Mouse (Mus musculus) neural tube, embryonic 10.5 days (tissue): ENCODE data around the gene Sptbn4.
A peak's percentile ranks its signal among the peaks of the same experiment; 100 is the strongest.

Source experiments
- DNase-seq: peaks from one replicate; pipeline ENCODE4 v3.0.0-alpha.2; 2017; ENCODE audit warnings: low spot score; ENCODE audit errors: extremely low spot score

Sptbn4 gene

GRCm38 (mm10) chr7:27327500-27327899 lies 120.0 kb downstream of the Sptbn4 start:
- DNase-seq, result no peak

- DNase-seq, result no peak
Observed at GRCm38 (mm10) chr7:27326101-27326880, 121.2 kb downstream of the Sptbn4 start.

- DNase-seq, result peak; percentile 56
Observed at GRCm38 (mm10) chr7:27325697-27326096, 121.8 kb downstream of the Sptbn4 start.

- no peak for DNase-seq
Observed at GRCm38 (mm10) chr7:27324928-27325327, 122.6 kb downstream of the Sptbn4 start.

GRCm38 (mm10) chr7:27324161-27324560 lies 123.3 kb downstream of the Sptbn4 start:
- no peak for DNase-seq

GRCm38 (mm10) chr7:27323001-27323400 lies 124.5 kb downstream of the Sptbn4 start:
- DNase-seq, result no peak

GRCm38 (mm10) chr7:27322291-27322690 lies 125.2 kb downstream of the Sptbn4 start:
- DNase-seq, result no peak

GRCm38 (mm10) chr7:27319411-27319810 lies 128.1 kb downstream of the Sptbn4 start:
- no peak for DNase-seq

GRCm38 (mm10) chr7:27315958-27316357 lies 131.5 kb downstream of the Sptbn4 start:
- no peak for DNase-seq

GRCm38 (mm10) chr7:27314393-27314792 lies 133.1 kb downstream of the Sptbn4 start:
- DNase-seq, result no peak

GRCm38 (mm10) chr7:27311651-27312284 lies 135.7 kb downstream of the Sptbn4 start:
- no peak for DNase-seq

GRCm38 (mm10) chr7:27310996-27311535 lies 136.4 kb downstream of the Sptbn4 start:
- DNase-seq, result no peak

- no peak for DNase-seq
Observed at GRCm38 (mm10) chr7:27310306-27310705, 137.2 kb downstream of the Sptbn4 start.

GRCm38 (mm10) chr7:27309832-27310231 lies 137.7 kb downstream of the Sptbn4 start:
- DNase-seq, result no peak

GRCm38 (mm10) chr7:27308821-27309549 lies 138.5 kb downstream of the Sptbn4 start:
- DNase-seq, result peak; percentile 39

GRCm38 (mm10) chr7:27307551-27307950 lies 139.9 kb downstream of the Sptbn4 start:
- DNase-seq, result no peak
